Comparison of ENCODE assay signal across 21 mouse cellular contexts in the genomic region with DNA sequence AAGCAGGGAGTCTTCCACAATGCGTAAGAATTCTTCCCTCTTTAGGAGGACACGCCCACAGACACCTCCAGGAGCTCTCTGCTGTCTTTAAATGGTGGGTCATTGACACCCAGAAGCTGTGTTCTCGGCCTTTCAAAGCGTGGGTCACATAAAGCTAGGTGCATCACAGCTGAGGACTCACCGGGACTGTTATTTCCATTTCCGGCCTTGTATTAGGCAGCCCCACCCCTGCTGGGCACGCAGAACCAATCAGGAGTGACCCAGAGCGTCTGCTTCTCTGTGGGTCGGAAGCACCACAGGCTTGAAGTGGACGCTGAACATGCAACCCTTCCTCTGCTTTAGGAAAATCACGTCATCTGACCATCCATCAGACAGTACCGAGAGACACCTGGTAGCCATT.
DNase-seq lines count a peak whose midpoint lies in the region; ATAC-seq and TF ChIP-seq lines count a peak whose summit lies in the region.
"Had no signal": no experiment of that assay in that cellular context is flagged by ENCODE, and none has a peak within 500 bp of the region (broad histone marks: within the 10 kb centered on the region; RNA-seq: fewer than 3 reads in every experiment).

No protein-coding gene starts in this region.

- no peak overlapping the region for H3K4me2 ChIP-seq in lung, postnatal 0 days (replicated peaks; ENCODE audit: low read depth, low read length)
- H3K4me2 ChIP-seq: forebrain, embryonic 13.5 days; heart, embryonic 13.5 days; liver, embryonic 15.5 days; neural tube, embryonic 12.5 days had no signal

- H3K36me3 ChIP-seq in lung, postnatal 0 days (ENCODE audit: insufficient read depth, low read length): no peaks in the 10 kb centered on the region
- H3K36me3 ChIP-seq: liver, embryonic 15.5 days; neural tube, embryonic 12.5 days had no signal

- TF ChIP-seq EP300 in lung, postnatal 0 days (IDR thresholded peaks at IDR 0.05): no peak

- no peaks in the 10 kb centered on the region for H3K9me3 ChIP-seq in lung, postnatal 0 days (ENCODE audit: low read length)
- H3K9me3 ChIP-seq: forebrain, embryonic 13.5 days; heart, embryonic 13.5 days; liver, embryonic 15.5 days; neural tube, embryonic 12.5 days had no signal

- WGBS in lung, postnatal 0 days: 87% methylated on average over 12 of the region's 12 CpGs

- H3K9ac ChIP-seq in lung, postnatal 0 days (replicated peaks; ENCODE audit: low read depth): no peak overlapping the region
- H3K9ac ChIP-seq: forebrain, embryonic 13.5 days; heart, embryonic 13.5 days; liver, embryonic 15.5 days; neural tube, embryonic 12.5 days had no signal

- H3K27ac ChIP-seq in lung, postnatal 0 days (ENCODE audit: low read length): 0 out of 2 replicates have a peak overlapping the region, but pooled peaks have one; percentile 26
- H3K27ac ChIP-seq: forebrain, embryonic 13.5 days; layer of hippocampus, adult 2 months; liver, embryonic 15.5 days; neural tube, embryonic 12.5 days had no signal

- TF ChIP-seq CTCF in lung, postnatal 0 days (IDR thresholded peaks at IDR 0.05): no peak

- ATAC-seq in lung, postnatal 0 days: no peak
- ATAC-seq in inflammation-experienced regulatory T-cells, adult 6 months: no peak
- ATAC-seq: forebrain, embryonic 13.5 days; hindbrain, embryonic 16.5 days; Patski had no signal

- H3K4me3 ChIP-seq in lung, postnatal 0 days (ENCODE audit: low read depth, low read length): no peak overlapping the region
- H3K4me3 ChIP-seq: forebrain, embryonic 13.5 days; heart, embryonic 13.5 days; layer of hippocampus, adult 2 months; liver, embryonic 15.5 days; neural tube, embryonic 12.5 days had no signal

- no peaks in the 10 kb centered on the region for H3K4me1 ChIP-seq in lung, postnatal 0 days (ENCODE audit: insufficient read depth, low read depth, low read length)
- H3K4me1 ChIP-seq: forebrain, embryonic 13.5 days; liver, embryonic 15.5 days had no signal

- peak; percentile 16 for DNase-seq in embryo, embryonic 9.5 days (ENCODE audit: extremely low spot score)
- no peak for DNase-seq in embryo, embryonic 10 days (ENCODE audit: low spot score)
- DNase-seq in lung, postnatal 0 days (ENCODE audit: low spot score): no peak
- DNase-seq in lung, adult 18-20 months: no peak
- DNase-seq in forelimb bud, embryonic 11.5 days (ENCODE audit: low read depth, low spot score): peak; percentile 51
- DNase-seq in cerebellum, adult 11 months: no peak
- no peak for DNase-seq in testis, postnatal 10 days (ENCODE audit: low spot score)
- DNase-seq: cerebellum, postnatal 14 days; heart, postnatal 4 days; kidney, adult 11 months; left cerebral cortex, postnatal 4 days; lung, postnatal 14 days; thymus, postnatal 36 days had no signal

- H3K27me3 ChIP-seq in lung, postnatal 0 days (replicated peaks; ENCODE audit: insufficient read depth, low read length): no peaks in the 10 kb centered on the region
- H3K27me3 ChIP-seq: forebrain, embryonic 13.5 days; liver, embryonic 15.5 days; neural tube, embryonic 12.5 days; Patski had no signal

Comparison
In these comparisons a context has a peak if more than half of its experiments do, and no peak if none do; other contexts are left out.
1. DNase-seq: peak in embryo, embryonic 9.5 days (single experiment) and forelimb bud, embryonic 11.5 days (single experiment); none in embryo, embryonic 10 days (single experiment), lung, postnatal 0 days (single experiment), lung, adult 18-20 months (0 of 2), cerebellum, adult 11 months (single experiment) and testis, postnatal 10 days (single experiment).